Mouse (Mus musculus) stomach, embryonic 14.5 days (tissue): ENCODE measurements around the gene Aaed1. TPM values are rescaled to one million over a fixed set of nuclear protein-coding genes. Genes with fewer than 3 reads are reported as not detected.

Experiments used
- ATAC-seq: fragments of 200-750 bp; cut with Nextera tagmentation; 2 replicates; pipeline ENCODE4 v1.8.0; 2017; ENCODE audit warnings: low read depth, moderate TSS enrichment; ENCODE audit not compliant: insufficient number of reproducible peaks, insufficient read depth, low FRiP score
- H3K27ac ChIP-seq: fragments of 300-500 bp; sonication (generic); 2 replicates; pipeline ENCODE4 v1.5.1; 2014; ENCODE audit warnings: mild to moderate bottlenecking, low read length, moderate library complexity, mixed read lengths
- H3K27me3 ChIP-seq: fragments of 300-500 bp; sonication (generic); 2 replicates; pipeline ENCODE4 v1.6.1; 2014; ENCODE audit warnings: low read length, control low read depth, mixed read lengths; ENCODE audit not compliant: control insufficient read depth, insufficient read depth
- H3K36me3 ChIP-seq: fragments of 300-500 bp; sonication (generic); 2 replicates; pipeline ENCODE4 v1.6.1; 2014; ENCODE audit warnings: mild to moderate bottlenecking, control low read depth, low read length, moderate library complexity, mixed read lengths; ENCODE audit not compliant: control insufficient read depth, insufficient read depth
- H3K4me1 ChIP-seq: fragments of 300-500 bp; sonication (generic); 2 replicates; pipeline ENCODE4 v1.6.1; 2014; ENCODE audit warnings: low read length, control low read depth, mixed read lengths; ENCODE audit not compliant: control insufficient read depth, insufficient read depth
- H3K4me2 ChIP-seq: fragments of 300-500 bp; sonication (generic); replicated peaks from 2 replicates; pipeline ENCODE4 v1.6.1; 2014; ENCODE audit warnings: low read depth, low read length, control low read depth
- H3K4me3 ChIP-seq: fragments of 300-500 bp; sonication (generic); 2 replicates; pipeline ENCODE4 v1.5.1; 2014; ENCODE audit warnings: low read depth, low read length, control low read depth
- H3K9ac ChIP-seq: fragments of 300-500 bp; sonication (generic); replicated peaks from 2 replicates; pipeline ENCODE4 v1.6.1; 2014; ENCODE audit warnings: low read depth, mild to moderate bottlenecking, control low read depth, low read length, moderate library complexity, mixed read lengths
- H3K9me3 ChIP-seq: fragments of 300-500 bp; sonication (generic); 2 replicates; pipeline ENCODE4 v1.6.1; 2016; ENCODE audit warnings: low read depth, low read length, control low read depth; ENCODE audit not compliant: control insufficient read depth
- WGBS: fragments of 180-500 bp; shearing (Covaris S2); extraction: QIAGEN DNeasy Blood & Tissue Kit; methylation state at CpG from one replicate; pipeline ENCODE4 v1.1.7; 2014; 5-methylcytosine and 5-hydroxymethylcytosine counted together
- polyA plus RNA-seq: library from polyadenylated mRNA; unstranded; fragments of >200 nt; fragmentation: Nextera tagmentation; extraction: Ambion mirVana; gene quantifications from 2 replicates; pipeline ENCODE4 v1.2.1, GENCODE M21; 2014

Gene Aaed1
- polyA plus RNA-seq, 1 experiment from 2014 or later = 62.3 TPM

- Histone ChIP-seq H3K4me3 (peak overlapping the region; percentile 37), H3K27me3 (no peaks in the 10 kb centered on the region), H3K27ac (no peak overlapping the region), H3K9me3 (no peaks in the 10 kb centered on the region), H3K36me3 (no peaks in the 10 kb centered on the region), H3K4me1 (no peaks in the 10 kb centered on the region), H3K9ac (peak overlapping the region; percentile 36), H3K4me2 (peak overlapping the region; percentile 72)
- 21% methylated on average over 10 of the region's 10 CpGs for WGBS
- no peak for ATAC-seq
Observed at GRCm38 (mm10) chr13:64343598-64343997, 31.1 kb upstream of the Aaed1 start.

- no peak overlapping the region for H3K4me2 ChIP-seq
- no peaks in the 10 kb centered on the region for H3K27me3 ChIP-seq
- ATAC-seq = no peak
- no peaks in the 10 kb centered on the region for H3K9me3 ChIP-seq
- H3K36me3 ChIP-seq = no peaks in the 10 kb centered on the region
- no peak overlapping the region for H3K9ac ChIP-seq
- no peak overlapping the region for H3K4me3 ChIP-seq
- H3K4me1 ChIP-seq = no peaks in the 10 kb centered on the region
- no peak overlapping the region for H3K27ac ChIP-seq
- 60% methylated on average over 4 of the region's 4 CpGs for WGBS
Observed at GRCm38 (mm10) chr13:64335546-64336132, 23.1 kb upstream of the Aaed1 start.

GRCm38 (mm10) chr13:64333102-64333501 is 20.6 kb upstream of the Aaed1 start:
- no peak overlapping the region for H3K27ac ChIP-seq
- H3K4me1 ChIP-seq = no peaks in the 10 kb centered on the region
- H3K9me3 ChIP-seq = no peaks in the 10 kb centered on the region
- H3K4me2 ChIP-seq = no peak overlapping the region
- no peak for ATAC-seq
- H3K27me3 ChIP-seq = no peaks in the 10 kb centered on the region
- H3K4me3 ChIP-seq = no peak overlapping the region
- WGBS = 78% methylated on average over 3 of the region's 3 CpGs
- H3K36me3 ChIP-seq = no peaks in the 10 kb centered on the region
- H3K9ac ChIP-seq = no peak overlapping the region

GRCm38 (mm10) chr13:64332321-64332720 is 19.8 kb upstream of the Aaed1 start:
- 65% methylated on average over 6 of the region's 6 CpGs for WGBS
- H3K4me3 ChIP-seq = no peak overlapping the region
- H3K36me3 ChIP-seq = no peaks in the 10 kb centered on the region
- H3K9ac ChIP-seq = no peak overlapping the region
- H3K4me1 ChIP-seq = no peaks in the 10 kb centered on the region
- ATAC-seq = peak; percentile 46; the same call in 1 of the 2 replicates
- peak overlapping the region; percentile 10; the same call in 1 of the 2 replicates for H3K27ac ChIP-seq
- no peak overlapping the region for H3K4me2 ChIP-seq
- no peaks in the 10 kb centered on the region for H3K9me3 ChIP-seq
- no peaks in the 10 kb centered on the region for H3K27me3 ChIP-seq

GRCm38 (mm10) chr13:64322561-64323281 is 10.2 kb upstream of the Aaed1 start:
- 84% methylated on average over 8 of the region's 8 CpGs for WGBS

GRCm38 (mm10) chr13:64320334-64320733 is 7.8 kb upstream of the Aaed1 start:
- no peak overlapping the region for H3K4me2 ChIP-seq
- no peaks in the 10 kb centered on the region for H3K36me3 ChIP-seq
- H3K4me3 ChIP-seq = no peak overlapping the region
- H3K27ac ChIP-seq = no peak overlapping the region
- H3K4me1 ChIP-seq = no peaks in the 10 kb centered on the region
- H3K9me3 ChIP-seq = no peaks in the 10 kb centered on the region
- ATAC-seq = no peak
- 67% methylated on average over 8 of the region's 8 CpGs for WGBS
- no peak overlapping the region for H3K9ac ChIP-seq
- H3K27me3 ChIP-seq = no peaks in the 10 kb centered on the region

More at GRCm38 (mm10) chr13:64322561-64323281, 10.2 kb upstream of the Aaed1 start:
- Histone ChIP-seq H3K36me3 (no peaks in the 10 kb centered on the region), H3K4me2 (no peak overlapping the region), H3K9me3 (no peaks in the 10 kb centered on the region), H3K4me1 (no peaks in the 10 kb centered on the region), H3K4me3 (no peak overlapping the region), H3K9ac (no peak overlapping the region), H3K27ac (no peak overlapping the region), H3K27me3 (no peaks in the 10 kb centered on the region)
- ATAC-seq = no peak

- no peaks in the 10 kb centered on the region for H3K4me1 ChIP-seq
- H3K4me2 ChIP-seq = no peak overlapping the region
- ATAC-seq = no peak
Observed at GRCm38 (mm10) chr13:64319782-64320181, 7.3 kb upstream of the Aaed1 start.

GRCm38 (mm10) chr13:64318355-64318754 is 5.8 kb upstream of the Aaed1 start:
- Histone ChIP-seq H3K9me3 (no peaks in the 10 kb centered on the region), H3K27ac (no peak overlapping the region), H3K27me3 (no peaks in the 10 kb centered on the region), H3K4me3 (no peak overlapping the region), H3K4me1 (no peaks in the 10 kb centered on the region), H3K36me3 (no peaks in the 10 kb centered on the region), H3K4me2 (no peak overlapping the region), H3K9ac (no peak overlapping the region)
- 69% methylated on average over 2 of the region's 2 CpGs for WGBS
- no peak for ATAC-seq

More at GRCm38 (mm10) chr13:64319782-64320181, 7.3 kb upstream of the Aaed1 start:
- H3K9ac ChIP-seq = no peak overlapping the region
- no peaks in the 10 kb centered on the region for H3K36me3 ChIP-seq
- H3K9me3 ChIP-seq = no peaks in the 10 kb centered on the region
- no peak overlapping the region for H3K4me3 ChIP-seq
- H3K27ac ChIP-seq = no peak overlapping the region
- no peaks in the 10 kb centered on the region for H3K27me3 ChIP-seq
